Mouse (Mus musculus) heart, embryonic 16.5 days (tissue): ENCODE results near the gene Gprasp2. TPM values are rescaled to one million over a fixed set of nuclear protein-coding genes. Genes with fewer than 3 reads are reported as not detected.

Experiments
- polyA plus RNA-seq: library from polyadenylated mRNA; unstranded; fragments of >200 nt; fragmentation: Nextera tagmentation; extraction: Ambion mirVana; gene quantifications from 2 replicates; pipeline ENCODE4 v1.2.1, GENCODE M21; 2015

Gene Gprasp2
- polyA plus RNA-seq, 1 experiment from 2014 or later, result 18.3 TPM

Other genes with a start within 250 kb of the Gprasp2 start
- 0.11 TPM in 2 replicates for gene Nxf7, start 240.3 kb upstream of the Gprasp2 start, polyA plus RNA-seq
- gene Prame, start 211.3 kb upstream of the Gprasp2 start, polyA plus RNA-seq, result not detected in 2 replicates
- 0.11 TPM in 1 of 2 replicates, not detected in the other for gene Tcp11x2, start 145.2 kb upstream of the Gprasp2 start, polyA plus RNA-seq
- gene Tmsb15a, start 113.8 kb upstream of the Gprasp2 start, polyA plus RNA-seq, result 0.85 TPM in 1 of 2 replicates, not detected in the other
- 8.0 and 9.3 TPM in 2 replicates for gene Armcx5, start 96.3 kb upstream of the Gprasp2 start, polyA plus RNA-seq
- gene Gprasp1, start 96.3 kb upstream of the Gprasp2 start, polyA plus RNA-seq, result 30.9 and 32.5 TPM in 2 replicates
- gene Bhlhb9, start 41.4 kb upstream of the Gprasp2 start, polyA plus RNA-seq, result 63.7 and 71.2 TPM in 2 replicates
- gene Arxes2, start 154.8 kb downstream of the Gprasp2 start, polyA plus RNA-seq, result 51.8 and 62.1 TPM in 2 replicates
- gene Arxes1, start 194.3 kb downstream of the Gprasp2 start, polyA plus RNA-seq, result 18.6 and 19.1 TPM in 2 replicates
- 15.1 and 16.0 TPM in 2 replicates for gene Bex2, start 229.2 kb downstream of the Gprasp2 start, polyA plus RNA-seq
- 0.17 and 0.20 TPM in 2 replicates for gene Nxf3, start 246.2 kb downstream of the Gprasp2 start, polyA plus RNA-seq